Mouse (Mus musculus): Measurements from ENCODE around the gene Mzt1. TPM values are rescaled to one million over a fixed set of nuclear protein-coding genes. Genes with fewer than 3 reads are reported as not detected.
"Not testable (repeated sequence)": the region's sequence is repeated elsewhere in the genome, so short reads cannot be mapped to it uniquely, and the experiment has no call there.

Gene Mzt1
- 80.3 and 85.5 TPM in 2 replicates for total RNA-seq (2015)
- 34.1 and 39.4 TPM in 2 replicates for total RNA-seq (2017)

GRCm38 (mm10) chr14:99046031-99046781 is at the start of gene Mzt1, which contains the start of gene Bora:
Gene Mzt1, minus strand, starts transcription at chr14:99046134.
Gene Bora, plus strand, starts transcription at chr14:99046222.
- peak; percentile 74 for ATAC-seq (replicated peaks; ENCODE audit: poor library complexity)

GRCm38 (mm10) chr14:99088947-99089346 is 43.0 kb upstream of the Mzt1 start:
- no peak for ATAC-seq (replicated peaks; ENCODE audit: poor library complexity)

GRCm38 (mm10) chr14:99071146-99071545 is 25.2 kb upstream of the Mzt1 start:
- ATAC-seq (replicated peaks; ENCODE audit: poor library complexity) = no peak

GRCm38 (mm10) chr14:99063091-99063490 is 17.2 kb upstream of the Mzt1 start:
- ATAC-seq (replicated peaks; ENCODE audit: poor library complexity) = no peak

GRCm38 (mm10) chr14:99060616-99061015 is 14.7 kb upstream of the Mzt1 start:
- ATAC-seq (replicated peaks; ENCODE audit: poor library complexity) = peak; percentile 29; the same call in 1 of the 2 replicates

GRCm38 (mm10) chr14:99058959-99059586 is 13.1 kb upstream of the Mzt1 start:
- ATAC-seq (replicated peaks; ENCODE audit: poor library complexity) = no peak

GRCm38 (mm10) chr14:99046782-99047181 is 848 bp upstream of the Mzt1 start:
- ATAC-seq (replicated peaks; ENCODE audit: poor library complexity) = peak; percentile 30

GRCm38 (mm10) chr14:99045378-99046030 is 430 bp downstream of the Mzt1 start:
- ATAC-seq (replicated peaks; ENCODE audit: poor library complexity) = no peak; the same call in 1 of the 2 replicates

- ATAC-seq (replicated peaks; ENCODE audit: poor library complexity) = peak; percentile 32
Measured at GRCm38 (mm10) chr14:99044718-99045117, 1.2 kb downstream of the Mzt1 start.

GRCm38 (mm10) chr14:99044096-99044495 is 1.8 kb downstream of the Mzt1 start:
- ATAC-seq (replicated peaks; ENCODE audit: poor library complexity) = no peak

GRCm38 (mm10) chr14:99043499-99043898 is 2.4 kb downstream of the Mzt1 start:
- ATAC-seq (replicated peaks; ENCODE audit: poor library complexity) = no peak

GRCm38 (mm10) chr14:99041416-99041815 is 4.5 kb downstream of the Mzt1 start:
- no peak for ATAC-seq (replicated peaks; ENCODE audit: poor library complexity)

GRCm38 (mm10) chr14:99039308-99039707 is 6.6 kb downstream of the Mzt1 start:
- not testable (repeated sequence) for ATAC-seq (replicated peaks; ENCODE audit: poor library complexity)

- no peak for ATAC-seq (replicated peaks; ENCODE audit: poor library complexity)
Measured at GRCm38 (mm10) chr14:99037703-99038102, 8.2 kb downstream of the Mzt1 start.

GRCm38 (mm10) chr14:99036039-99036438 is 9.9 kb downstream of the Mzt1 start:
- no peak for ATAC-seq (replicated peaks; ENCODE audit: poor library complexity)

- ATAC-seq (replicated peaks; ENCODE audit: poor library complexity) = not testable (repeated sequence)
Measured at GRCm38 (mm10) chr14:99034851-99035250, 11.1 kb downstream of the Mzt1 start.

- no peak for ATAC-seq (replicated peaks; ENCODE audit: poor library complexity)
Measured at GRCm38 (mm10) chr14:99032596-99032995, 13.3 kb downstream of the Mzt1 start.

- peak; percentile 27; the same call in 1 of the 2 replicates for ATAC-seq (replicated peaks; ENCODE audit: poor library complexity)
Measured at GRCm38 (mm10) chr14:99031337-99031873, 14.5 kb downstream of the Mzt1 start.

GRCm38 (mm10) chr14:99029987-99030386 is 15.9 kb downstream of the Mzt1 start:
- ATAC-seq (replicated peaks; ENCODE audit: poor library complexity) = no peak

GRCm38 (mm10) chr14:99022346-99023086 is 23.4 kb downstream of the Mzt1 start:
- peak; percentile 52 for ATAC-seq (replicated peaks; ENCODE audit: poor library complexity)

All from megakaryocyte progenitor cell, adult 5-6 weeks (primary cell).